Mouse (Mus musculus): Measurements from ENCODE around the gene Tax1bp1.

- TF ChIP-seq POLR2A (IDR thresholded peaks at IDR 0.05; ENCODE audit: control insufficient read depth, low read depth, low read length), result no peak
- no peak for TF ChIP-seq CTCF (IDR thresholded peaks at IDR 0.05; ENCODE audit: control insufficient read depth, insufficient read depth, insufficient replicate concordance, low read depth, low read length)
Measured at GRCm38 (mm10) chr6:52680458-52681032, 33.0 kb upstream of the Tax1bp1 start.
